Mouse (Mus musculus) lung, embryonic 15.5 days (tissue): Measurements from ENCODE around the gene AI182371. TPM values are rescaled to one million over a fixed set of nuclear protein-coding genes. Genes with fewer than 3 reads are reported as not detected.

ENCODE experiments used
- ATAC-seq: fragments of 200-750 bp; cut with Nextera tagmentation; 2 replicates; pipeline ENCODE4 v1.8.0; 2017; ENCODE audit warnings: moderate number of reproducible peaks, borderline replicate concordance; ENCODE audit not compliant: low FRiP score, low TSS enrichment; ENCODE audit errors: extremely low read depth
- H3K27ac ChIP-seq: fragments of 300-500 bp; sonication (generic); 2 replicates; pipeline ENCODE4 v1.5.1; 2015; ENCODE audit warnings: moderate library complexity, mild to moderate bottlenecking, inconsistent platforms
- H3K27me3 ChIP-seq: fragments of 300-500 bp; sonication (generic); 2 replicates; pipeline ENCODE4 v1.6.1; 2015; ENCODE audit warnings: inconsistent platforms
- H3K36me3 ChIP-seq: fragments of 300-500 bp; sonication (generic); 2 replicates; pipeline ENCODE4 v1.6.1; 2015; ENCODE audit warnings: inconsistent platforms
- H3K4me1 ChIP-seq: fragments of 300-500 bp; sonication (generic); 2 replicates; pipeline ENCODE4 v1.6.1; 2015; ENCODE audit warnings: inconsistent platforms
- H3K4me2 ChIP-seq: fragments of 300-500 bp; sonication (generic); 2 replicates; pipeline ENCODE4 v1.6.1; 2015; ENCODE audit warnings: inconsistent platforms, mild to moderate bottlenecking, moderate library complexity
- H3K4me3 ChIP-seq: fragments of 300-500 bp; sonication (generic); 2 replicates; pipeline ENCODE4 v1.5.1; 2015; ENCODE audit warnings: mild to moderate bottlenecking, inconsistent platforms
- H3K9ac ChIP-seq: fragments of 300-500 bp; sonication (generic); 2 replicates; pipeline ENCODE4 v1.6.1; 2015; ENCODE audit warnings: inconsistent platforms
- H3K9me3 ChIP-seq: fragments of 300-500 bp; sonication (generic); 2 replicates; pipeline ENCODE4 v1.6.1; 2016; ENCODE audit warnings: inconsistent platforms
- WGBS: fragments of 180-500 bp; shearing (Covaris S2); methylation state at CpG from one replicate; pipeline ENCODE4 v1.1.7; 2015; 5-methylcytosine and 5-hydroxymethylcytosine counted together
- polyA plus RNA-seq: library from polyadenylated mRNA; unstranded; fragments of >200 nt; fragmentation: Nextera tagmentation; extraction: Ambion mirVana; gene quantifications from 2 replicates; pipeline ENCODE4 v1.2.1, GENCODE M21; 2015

The AI182371 gene
- polyA plus RNA-seq, 1 experiment from 2014 or later = 0.66 TPM

DNA sequence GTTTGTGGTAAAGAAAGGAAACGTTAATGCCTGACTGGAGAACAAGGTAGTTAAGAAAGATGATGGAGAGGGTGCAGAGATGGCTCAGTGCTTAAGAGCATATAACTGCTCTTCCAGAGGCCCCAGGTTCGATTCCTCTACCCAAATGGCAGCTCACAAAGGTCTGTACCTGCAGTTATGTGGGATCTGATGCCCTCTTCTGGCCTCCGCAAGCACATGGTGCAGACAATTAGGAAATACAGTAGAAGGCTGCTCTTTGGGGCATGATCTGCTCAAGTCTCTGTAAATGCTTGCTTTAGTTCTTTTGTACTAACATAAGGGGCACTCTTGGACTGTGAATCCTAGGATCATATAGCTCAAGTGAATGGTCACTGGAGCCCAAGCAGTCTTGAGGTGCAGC, 7.4 kb upstream of the AI182371 start:
- no peaks in the 10 kb centered on the region for H3K27me3 ChIP-seq
- H3K4me2 ChIP-seq = peak overlapping the region; percentile 87
- H3K4me1 ChIP-seq = 0 out of 2 replicates have a peak, but pooled peaks cover 3% of the 10 kb centered on the region
- peak overlapping the region; percentile 89 for H3K27ac ChIP-seq
- H3K4me3 ChIP-seq = peak overlapping the region; percentile 93
- H3K9ac ChIP-seq = peak overlapping the region; percentile 81
- WGBS = 27% methylated on average over 3 of the region's 3 CpGs
- ATAC-seq = peak; percentile 47; the same call in 1 of the 2 replicates
- no peaks in the 10 kb centered on the region for H3K9me3 ChIP-seq
- no peaks in the 10 kb centered on the region for H3K36me3 ChIP-seq

DNA sequence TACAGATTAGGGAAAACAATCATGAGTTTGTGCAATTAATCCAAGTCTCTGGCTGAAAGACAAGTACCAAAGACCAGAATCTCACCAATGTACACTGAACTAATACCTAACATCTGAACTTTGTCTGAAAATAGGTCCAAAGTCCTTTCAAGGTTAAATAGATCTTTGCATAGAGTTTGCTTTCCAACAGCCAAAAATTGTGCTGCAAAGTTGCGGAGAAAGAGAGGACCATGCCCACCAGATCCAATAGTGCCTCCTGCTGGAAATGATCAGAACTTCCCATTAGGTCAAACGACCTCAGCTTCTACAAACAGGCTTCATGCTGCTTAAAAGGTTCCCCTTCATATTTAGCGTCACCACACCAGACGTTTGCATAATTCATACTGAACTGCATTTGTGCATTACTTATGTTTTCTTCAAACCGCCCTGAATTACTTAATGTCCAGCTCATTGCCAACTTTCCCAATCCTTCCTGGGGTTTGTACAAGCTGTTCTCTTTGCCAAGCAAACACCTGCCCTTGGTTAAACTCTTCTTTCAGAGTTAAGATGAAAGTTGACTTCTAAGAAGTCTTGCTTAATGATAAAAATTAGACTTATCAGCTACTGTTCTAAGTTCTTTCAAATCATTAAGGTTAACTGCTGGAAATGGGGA, 6.8 kb upstream of the AI182371 start:
- WGBS = 51% methylated on average over 5 of the region's 5 CpGs
- H3K9ac ChIP-seq = no peak overlapping the region

GRCm38 (mm10) chr2:35104843-35105242, 3.5 kb upstream of the AI182371 start:
- no peak overlapping the region for H3K4me3 ChIP-seq
- H3K4me1 ChIP-seq = no peaks in the 10 kb centered on the region
- no peak overlapping the region for H3K4me2 ChIP-seq
- H3K27me3 ChIP-seq = no peaks in the 10 kb centered on the region
- 52% methylated on average over 3 of the region's 3 CpGs for whole genome bisulfite sequencing
- ATAC-seq = no peak
- no peak overlapping the region for H3K9ac ChIP-seq
- no peak overlapping the region for H3K27ac ChIP-seq
- no peaks in the 10 kb centered on the region for H3K36me3 ChIP-seq
- no peaks in the 10 kb centered on the region for H3K9me3 ChIP-seq

More for the DNA sequence above, 6.8 kb upstream of the AI182371 start:
- Histone ChIP-seq H3K9me3 (no peaks in the 10 kb centered on the region), H3K36me3 (no peaks in the 10 kb centered on the region), H3K27me3 (no peaks in the 10 kb centered on the region), H3K27ac (no peak overlapping the region), H3K4me3 (no peak overlapping the region), H3K4me1 (0 out of 2 replicates have a peak, but pooled peaks cover 3% of the 10 kb centered on the region), H3K4me2 (no peak overlapping the region)
- no peak for ATAC-seq

- no peak overlapping the region for H3K4me3 ChIP-seq
- H3K9ac ChIP-seq = no peak overlapping the region
- no peaks in the 10 kb centered on the region for H3K36me3 ChIP-seq
- no peaks in the 10 kb centered on the region for H3K4me1 ChIP-seq
- H3K4me2 ChIP-seq = no peak overlapping the region
- no peaks in the 10 kb centered on the region for H3K9me3 ChIP-seq
- no peaks in the 10 kb centered on the region for H3K27me3 ChIP-seq
- 37% methylated on average over 5 of the region's 5 CpGs for whole genome bisulfite sequencing
- no peak for ATAC-seq
- no peak overlapping the region for H3K27ac ChIP-seq
Measured at GRCm38 (mm10) chr2:35103558-35103957, 2.2 kb upstream of the AI182371 start.

DNA sequence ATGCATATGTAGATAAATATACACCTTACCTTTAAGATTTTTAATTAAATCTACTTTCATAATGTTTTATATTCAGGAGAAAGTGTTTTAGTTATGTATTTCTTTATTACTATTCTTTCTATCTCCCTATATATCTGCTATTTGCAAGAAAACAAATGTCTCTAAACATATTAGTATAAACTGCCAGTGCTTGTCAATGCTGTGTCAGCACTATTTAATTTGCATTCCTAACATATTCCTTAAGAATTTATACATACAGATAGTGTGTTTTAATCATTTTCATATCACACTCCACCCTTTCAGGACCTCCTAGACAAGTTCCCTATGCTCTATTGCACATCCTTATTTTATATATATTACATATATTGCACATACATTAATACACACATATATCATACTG, 1.4 kb upstream of the AI182371 start:
- no peak for ATAC-seq
- no peak overlapping the region for H3K4me3 ChIP-seq
- H3K36me3 ChIP-seq = no peaks in the 10 kb centered on the region
- H3K4me2 ChIP-seq = no peak overlapping the region
- no peaks in the 10 kb centered on the region for H3K27me3 ChIP-seq
- H3K27ac ChIP-seq = no peak overlapping the region
- no peak overlapping the region for H3K9ac ChIP-seq
- no peaks in the 10 kb centered on the region for H3K4me1 ChIP-seq
- H3K9me3 ChIP-seq = no peaks in the 10 kb centered on the region

- 64% methylated on average over 6 of the region's 6 CpGs for WGBS
- H3K36me3 ChIP-seq = no peaks in the 10 kb centered on the region
- H3K27ac ChIP-seq = no peak overlapping the region
- no peak overlapping the region for H3K9ac ChIP-seq
- H3K9me3 ChIP-seq = no peaks in the 10 kb centered on the region
- H3K4me1 ChIP-seq = no peaks in the 10 kb centered on the region
- H3K4me3 ChIP-seq = no peak overlapping the region
- H3K4me2 ChIP-seq = no peak overlapping the region
- H3K27me3 ChIP-seq = no peaks in the 10 kb centered on the region
- no peak for ATAC-seq
Measured at GRCm38 (mm10) chr2:35100529-35100928, 814 bp downstream of the AI182371 start.

GRCm38 (mm10) chr2:35087418-35087817, 13.9 kb downstream of the AI182371 start:
- WGBS = 56% methylated on average over 4 of the region's 4 CpGs
- Histone ChIP-seq H3K4me2 (no peak overlapping the region), H3K27ac (no peak overlapping the region), H3K4me3 (no peak overlapping the region), H3K4me1 (no peaks in the 10 kb centered on the region), H3K9ac (no peak overlapping the region), H3K27me3 (no peaks in the 10 kb centered on the region), H3K9me3 (no peaks in the 10 kb centered on the region), H3K36me3 (no peaks in the 10 kb centered on the region)
- no peak for ATAC-seq

DNA sequence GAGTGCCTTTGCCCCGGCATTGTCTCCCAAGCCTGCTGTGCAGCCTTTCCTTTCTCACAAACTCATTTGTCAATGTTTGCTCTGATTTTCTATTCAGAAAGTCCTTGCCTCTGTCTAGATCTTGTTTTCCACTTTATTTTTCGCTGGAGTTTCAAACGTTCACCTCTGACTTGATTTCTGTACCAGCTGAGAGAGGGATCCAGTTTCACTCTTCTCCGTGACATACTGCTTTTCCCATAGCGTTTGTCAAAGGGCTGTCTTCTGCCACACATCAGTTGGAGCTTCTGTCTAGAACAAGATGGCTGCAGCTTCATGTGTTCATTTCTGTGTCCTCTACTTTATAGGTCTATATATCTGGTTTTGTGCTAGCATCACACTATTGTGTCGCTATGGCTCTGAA, 22.2 kb downstream of the AI182371 start:
- Histone ChIP-seq H3K27me3 (no peaks in the 10 kb centered on the region), H3K9ac (no peak overlapping the region)

GRCm38 (mm10) chr2:35074328-35074727, 27.0 kb downstream of the AI182371 start:
- Histone ChIP-seq H3K4me1 (no peaks in the 10 kb centered on the region), H3K4me3 (no peak overlapping the region), H3K9me3 (no peaks in the 10 kb centered on the region; the same call in 1 of the 2 replicates), H3K27me3 (no peaks in the 10 kb centered on the region), H3K36me3 (no peaks in the 10 kb centered on the region), H3K4me2 (no peak overlapping the region), H3K27ac (no peak overlapping the region), H3K9ac (no peak overlapping the region)
- WGBS = 87% methylated on average over 3 of the region's 3 CpGs
- no peak for ATAC-seq

More for the DNA sequence above, 22.2 kb downstream of the AI182371 start:
- Histone ChIP-seq H3K4me1 (no peaks in the 10 kb centered on the region), H3K27ac (no peak overlapping the region), H3K4me2 (no peak overlapping the region), H3K36me3 (no peaks in the 10 kb centered on the region), H3K9me3 (no peaks in the 10 kb centered on the region), H3K4me3 (no peak overlapping the region)
- no peak for ATAC-seq
- WGBS = 60% methylated on average over 6 of the region's 6 CpGs

- Histone ChIP-seq H3K4me1 (no peaks in the 10 kb centered on the region), H3K36me3 (no peaks in the 10 kb centered on the region), H3K4me3 (no peak overlapping the region), H3K4me2 (no peak overlapping the region), H3K9me3 (no peaks in the 10 kb centered on the region; the same call in 1 of the 2 replicates), H3K9ac (no peak overlapping the region), H3K27me3 (no peaks in the 10 kb centered on the region), H3K27ac (peak overlapping the region; percentile 66)
- WGBS = 38% methylated on average over 2 of the region's 2 CpGs
- no peak for ATAC-seq
Measured at GRCm38 (mm10) chr2:35072547-35072946, 28.8 kb downstream of the AI182371 start.

GRCm38 (mm10) chr2:35070275-35070674, 31.1 kb downstream of the AI182371 start:
- WGBS = 76% methylated on average over 4 of the region's 4 CpGs
- no peak for ATAC-seq
- no peak overlapping the region for H3K27ac ChIP-seq
- no peaks in the 10 kb centered on the region; the same call in 1 of the 2 replicates for H3K9me3 ChIP-seq
- H3K4me2 ChIP-seq = no peak overlapping the region
- H3K4me1 ChIP-seq = no peaks in the 10 kb centered on the region
- H3K4me3 ChIP-seq = no peak overlapping the region
- no peaks in the 10 kb centered on the region for H3K27me3 ChIP-seq
- no peak overlapping the region for H3K9ac ChIP-seq
- no peaks in the 10 kb centered on the region for H3K36me3 ChIP-seq

DNA sequence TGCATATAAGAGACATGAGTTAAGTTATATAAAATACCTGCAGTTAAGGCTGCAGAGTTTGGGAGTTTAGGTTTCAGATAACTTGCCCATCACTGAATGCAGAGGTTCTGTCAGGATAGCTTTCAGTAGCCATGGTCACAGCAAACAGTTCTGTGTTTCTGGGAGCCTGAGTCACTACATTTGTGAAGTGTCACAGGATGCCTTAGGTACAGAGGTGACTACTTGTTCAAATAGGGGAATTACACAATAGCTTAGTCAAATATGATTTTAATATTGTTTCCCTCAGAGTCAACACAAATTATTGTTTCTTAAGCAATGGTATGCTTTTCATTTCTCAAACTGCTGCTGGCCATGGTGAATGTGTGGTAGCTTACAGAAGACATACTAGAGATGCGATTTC, 32.2 kb downstream of the AI182371 start:
- Histone ChIP-seq H3K4me2 (no peak overlapping the region), H3K9me3 (no peaks in the 10 kb centered on the region; the same call in 1 of the 2 replicates), H3K36me3 (no peaks in the 10 kb centered on the region), H3K9ac (no peak overlapping the region), H3K4me3 (no peak overlapping the region), H3K27me3 (no peaks in the 10 kb centered on the region), H3K27ac (no peak overlapping the region), H3K4me1 (no peaks in the 10 kb centered on the region)
- 81% methylated on average over 1 of the region's 1 CpGs for WGBS
- ATAC-seq = no peak
